Comparison of ENCODE assay signal across 7 mouse cellular contexts in genomic region chr10:21995661-21996308, GRCm38 (mm10).
A peak's percentile ranks its signal among the peaks of the same experiment; 100 is the strongest.
DNase-seq lines count a peak whose midpoint lies in the region; ATAC-seq and TF ChIP-seq lines count a peak whose summit lies in the region.

No protein-coding gene starts in this region.

- no peak for TF ChIP-seq POLR2A in small intestine, adult 2 months (IDR thresholded peaks at IDR 0.05; ENCODE audit: low read depth, low read length)

- peak; percentile 84 for TF ChIP-seq CTCF in hindbrain, postnatal 0 days (IDR thresholded peaks at IDR 0.05; ENCODE audit: low read depth)
- peak; percentile 81; the same call in 1 of the 2 replicates for TF ChIP-seq CTCF in small intestine, adult 2 months (IDR thresholded peaks at IDR 0.05; ENCODE audit: extremely low read depth, insufficient read length, insufficient replicate concordance, low read depth, low read length)

- no peaks in the 10 kb centered on the region for H3K9me3 ChIP-seq in hindbrain, postnatal 0 days (ENCODE audit: low read length)

- H3K27ac ChIP-seq in hindbrain, postnatal 0 days, result no peak overlapping the region; the same call in 1 of the 2 replicates
- H3K27ac ChIP-seq in small intestine, adult 2 months (ENCODE audit: insufficient read depth, low read depth, low read length), result 0 out of 2 replicates have a peak overlapping the region, but pooled peaks have one; percentile 14

- H3K4me1 ChIP-seq in hindbrain, postnatal 0 days (ENCODE audit: insufficient read depth, low read length), result peaks cover 5% of the 10 kb centered on the region
- H3K4me1 ChIP-seq in small intestine, adult 2 months (ENCODE audit: control insufficient read depth, insufficient read depth, insufficient read length, low read length), result peaks cover 6% of the 10 kb centered on the region; the same call in 1 of the 2 replicates

- peak overlapping the region; percentile 93 for H3K4me2 ChIP-seq in hindbrain, postnatal 0 days (ENCODE audit: low read depth, low read length)

- intact Hi-C loops in left cerebral cortex, postnatal 14 days (cut with DNase I), result loop anchor here (1.0 to 10.0 kb wide), 3 partner anchors 113 to 530 kb away; partner anchors contain the start of gene Sgk1

- H3K9ac ChIP-seq in hindbrain, postnatal 0 days (replicated peaks; ENCODE audit: low read length), result peak overlapping the region; percentile 6; the same call in 1 of the 2 replicates

- H3K36me3 ChIP-seq in hindbrain, postnatal 0 days (ENCODE audit: insufficient read depth, low read length), result peaks cover 20% of the 10 kb centered on the region
- H3K36me3 ChIP-seq in small intestine, adult 2 months (ENCODE audit: control insufficient read depth, insufficient read depth, low read length), result peaks cover 33% of the 10 kb centered on the region

- no peaks in the 10 kb centered on the region for H3K27me3 ChIP-seq in hindbrain, postnatal 0 days (ENCODE audit: insufficient read depth, low read length)
- H3K27me3 ChIP-seq in small intestine, adult 2 months (ENCODE audit: control insufficient read depth, insufficient read depth, low read length), result no peaks in the 10 kb centered on the region

- WGBS in hindbrain, postnatal 0 days, result 66% methylated on average over 11 of the region's 11 CpGs
- WGBS in small intestine, adult 2 months, result 37% methylated on average over 11 of the region's 11 CpGs

- no peak for ATAC-seq in hindbrain, postnatal 0 days
- peak; percentile 37; the same call in 1 of the 2 replicates for ATAC-seq in megakaryocyte progenitor cell, adult 5-6 weeks (replicated peaks; ENCODE audit: poor library complexity)

- DNase-seq in NIH3T3 (ENCODE audit: low read depth), result peak; percentile 95
- peak; percentile 91 to 94 for DNase-seq in cerebellum, postnatal 10 days
- peak; percentile 85 for DNase-seq in gastrocnemius, adult 18-20 months (ENCODE audit: low spot score)
- DNase-seq in hindbrain, postnatal 0 days (ENCODE audit: low spot score), result peak; percentile 76
- peak; percentile 83 to 84 for DNase-seq in left cerebral cortex, postnatal 14 days (ENCODE audit: low spot score in 2 of 2)

- H3K4me3 ChIP-seq in hindbrain, postnatal 0 days (ENCODE audit: low read length), result peak overlapping the region; percentile 76
- peak overlapping the region; percentile 54 for H3K4me3 ChIP-seq in small intestine, adult 2 months (ENCODE audit: low read depth, low read length)
